Mouse (Mus musculus): ENCODE results near the gene Adgra3. TPM values are rescaled to one million over a fixed set of nuclear protein-coding genes. Genes with fewer than 3 reads are reported as not detected.

The Adgra3 gene
- total and polyA plus RNA-seq, 3 experiments: 16.1 to 21.0 (median 16.2) TPM

GRCm38 (mm10) chr5:50031288-50031687, 27.5 kb downstream of the Adgra3 start:
- Histone ChIP-seq H3K4me3 (no peak overlapping the region), H3K79me2 (replicated peaks; ENCODE audit: control insufficient read depth, insufficient read depth, low read length) (no peaks in the 10 kb centered on the region; the same call in 1 of the 2 replicates), H3K27ac (no peak overlapping the region), H3K27me3 (ENCODE audit: control insufficient read depth, insufficient read depth, low read length) (no peaks in the 10 kb centered on the region), H3K36me3 (ENCODE audit: control insufficient read depth, insufficient read depth, low read length) (no peaks in the 10 kb centered on the region), H3K4me1 (ENCODE audit: control insufficient read depth, insufficient read depth, low read length) (no peaks in the 10 kb centered on the region; the same call in none of the 2 replicates), H3K9ac (ENCODE audit: low read depth, low read length) (no peak overlapping the region)
- intact Hi-C loops (cut with DNase I): no loop called here
- no peak for DNase-seq
- TF ChIP-seq CTCF (IDR thresholded peaks at IDR 0.05): no peak
- no peak for TF ChIP-seq EP300 (IDR thresholded peaks at IDR 0.05; ENCODE audit: insufficient read depth, low read depth, low read length)
- no peak for TF ChIP-seq POLR2A (IDR thresholded peaks at IDR 0.05; ENCODE audit: insufficient read depth, low read depth, low read length)
- 88% methylated on average over 6 of the region's 6 CpGs for WGBS

GRCm38 (mm10) chr5:50029662-50030061, 29.1 kb downstream of the Adgra3 start:
- Histone ChIP-seq H3K27me3 (ENCODE audit: control insufficient read depth, insufficient read depth, low read length) (no peaks in the 10 kb centered on the region), H3K9ac (ENCODE audit: low read depth, low read length) (no peak overlapping the region), H3K4me3 (no peak overlapping the region), H3K36me3 (ENCODE audit: control insufficient read depth, insufficient read depth, low read length) (no peaks in the 10 kb centered on the region), H3K27ac (no peak overlapping the region), H3K4me1 (ENCODE audit: control insufficient read depth, insufficient read depth, low read length) (peaks cover 1% of the 10 kb centered on the region), H3K79me2 (replicated peaks; ENCODE audit: control insufficient read depth, insufficient read depth, low read length) (no peaks in the 10 kb centered on the region; the same call in 1 of the 2 replicates)
- no peak for DNase-seq
- intact Hi-C loops (cut with DNase I): no loop called here
- TF ChIP-seq EP300 (IDR thresholded peaks at IDR 0.05; ENCODE audit: insufficient read depth, low read depth, low read length) (no peak), CTCF (IDR thresholded peaks at IDR 0.05) (no peak), POLR2A (IDR thresholded peaks at IDR 0.05; ENCODE audit: insufficient read depth, low read depth, low read length) (no peak)
- 87% methylated on average over 6 of the region's 6 CpGs for WGBS

GRCm38 (mm10) chr5:50027561-50027960, 31.2 kb downstream of the Adgra3 start:
- Histone ChIP-seq H3K4me3 (no peak overlapping the region), H3K36me3 (ENCODE audit: control insufficient read depth, insufficient read depth, low read length) (no peaks in the 10 kb centered on the region), H3K27me3 (ENCODE audit: control insufficient read depth, insufficient read depth, low read length) (no peaks in the 10 kb centered on the region), H3K4me1 (ENCODE audit: control insufficient read depth, insufficient read depth, low read length) (peaks cover 1% of the 10 kb centered on the region), H3K79me2 (replicated peaks; ENCODE audit: control insufficient read depth, insufficient read depth, low read length) (no peaks in the 10 kb centered on the region; the same call in 1 of the 2 replicates), H3K27ac (no peak overlapping the region), H3K9ac (ENCODE audit: low read depth, low read length) (no peak overlapping the region)
- no peak for TF ChIP-seq CTCF (IDR thresholded peaks at IDR 0.05)
- TF ChIP-seq POLR2A (IDR thresholded peaks at IDR 0.05; ENCODE audit: insufficient read depth, low read depth, low read length): no peak
- no peak for TF ChIP-seq EP300 (IDR thresholded peaks at IDR 0.05; ENCODE audit: insufficient read depth, low read depth, low read length)
- DNase-seq: no peak
- intact Hi-C loops (cut with DNase I): no loop called here
- 45% methylated on average over 5 of the region's 5 CpGs for WGBS

- H3K36me3 ChIP-seq (ENCODE audit: control insufficient read depth, insufficient read depth, low read length): no peaks in the 10 kb centered on the region
- no peak overlapping the region for H3K4me3 ChIP-seq
- intact Hi-C loops (cut with DNase I): no loop called here
- 41% methylated on average over 7 of the region's 7 CpGs for WGBS
- no peaks in the 10 kb centered on the region; the same call in 1 of the 2 replicates for H3K79me2 ChIP-seq (replicated peaks; ENCODE audit: control insufficient read depth, insufficient read depth, low read length)
- DNase-seq: no peak
- no peak overlapping the region for H3K27ac ChIP-seq
- no peak for TF ChIP-seq POLR2A (IDR thresholded peaks at IDR 0.05; ENCODE audit: insufficient read depth, low read depth, low read length)
- TF ChIP-seq EP300 (IDR thresholded peaks at IDR 0.05; ENCODE audit: insufficient read depth, low read depth, low read length): no peak
- no peak for TF ChIP-seq CTCF (IDR thresholded peaks at IDR 0.05)
- H3K9ac ChIP-seq (ENCODE audit: low read depth, low read length): no peak overlapping the region
- no peaks in the 10 kb centered on the region for H3K27me3 ChIP-seq (ENCODE audit: control insufficient read depth, insufficient read depth, low read length)
- H3K4me1 ChIP-seq (ENCODE audit: control insufficient read depth, insufficient read depth, low read length): peaks cover 1% of the 10 kb centered on the region
Observed at GRCm38 (mm10) chr5:50027001-50027400, 31.8 kb downstream of the Adgra3 start.

GRCm38 (mm10) chr5:50026148-50026547, 32.7 kb downstream of the Adgra3 start:
- 81% methylated on average over 3 of the region's 3 CpGs for WGBS
- TF ChIP-seq POLR2A (IDR thresholded peaks at IDR 0.05; ENCODE audit: insufficient read depth, low read depth, low read length): no peak
- no peak for TF ChIP-seq CTCF (IDR thresholded peaks at IDR 0.05)
- no peak for TF ChIP-seq EP300 (IDR thresholded peaks at IDR 0.05; ENCODE audit: insufficient read depth, low read depth, low read length)
- Histone ChIP-seq H3K79me2 (replicated peaks; ENCODE audit: control insufficient read depth, insufficient read depth, low read length) (no peaks in the 10 kb centered on the region; the same call in 1 of the 2 replicates), H3K9ac (ENCODE audit: low read depth, low read length) (no peak overlapping the region), H3K36me3 (ENCODE audit: control insufficient read depth, insufficient read depth, low read length) (no peaks in the 10 kb centered on the region), H3K4me3 (no peak overlapping the region), H3K27ac (no peak overlapping the region), H3K27me3 (ENCODE audit: control insufficient read depth, insufficient read depth, low read length) (no peaks in the 10 kb centered on the region), H3K4me1 (ENCODE audit: control insufficient read depth, insufficient read depth, low read length) (peaks cover 1% of the 10 kb centered on the region)
- intact Hi-C loops (cut with DNase I): no loop called here
- DNase-seq: no peak

- TF ChIP-seq POLR2A (IDR thresholded peaks at IDR 0.05; ENCODE audit: insufficient read depth, low read depth, low read length) (no peak), EP300 (IDR thresholded peaks at IDR 0.05; ENCODE audit: insufficient read depth, low read depth, low read length) (no peak), CTCF (IDR thresholded peaks at IDR 0.05) (no peak)
- Histone ChIP-seq H3K27ac (no peak overlapping the region), H3K4me3 (no peak overlapping the region), H3K9ac (ENCODE audit: low read depth, low read length) (no peak overlapping the region), H3K27me3 (ENCODE audit: control insufficient read depth, insufficient read depth, low read length) (no peaks in the 10 kb centered on the region), H3K79me2 (replicated peaks; ENCODE audit: control insufficient read depth, insufficient read depth, low read length) (no peaks in the 10 kb centered on the region; the same call in 1 of the 2 replicates), H3K36me3 (ENCODE audit: control insufficient read depth, insufficient read depth, low read length) (no peaks in the 10 kb centered on the region), H3K4me1 (ENCODE audit: control insufficient read depth, insufficient read depth, low read length) (peaks cover 1% of the 10 kb centered on the region)
- intact Hi-C loops (cut with DNase I): no loop called here
- no peak for DNase-seq
- WGBS: 81% methylated on average over 6 of the region's 6 CpGs
Observed at GRCm38 (mm10) chr5:50024097-50024496, 34.7 kb downstream of the Adgra3 start.
